Mouse (Mus musculus) C2C12 (cell line): ENCODE results near the gene Hsd17b2.

Experiments used
- CTCF ChIP-seq: IDR thresholded peaks from one replicate; pipeline ENCODE4 v1.5.1; 2011; ENCODE audit not compliant: control insufficient read depth, insufficient read depth, insufficient read length
- MAX ChIP-seq: IDR thresholded peaks from one replicate; pipeline ENCODE4 v1.6.1; 2011; ENCODE audit warnings: mild to moderate bottlenecking, control low read depth
- MYOD1 ChIP-seq: IDR thresholded peaks from one replicate; pipeline ENCODE4 v1.6.1; 2011; ENCODE audit warnings: low read depth; ENCODE audit not compliant: control insufficient read depth, insufficient read length
- USF1 ChIP-seq: IDR thresholded peaks from one replicate; pipeline ENCODE4 v1.6.1; 2011; ENCODE audit warnings: low read depth, mild to moderate bottlenecking, control low read depth, moderate library complexity

DNA sequence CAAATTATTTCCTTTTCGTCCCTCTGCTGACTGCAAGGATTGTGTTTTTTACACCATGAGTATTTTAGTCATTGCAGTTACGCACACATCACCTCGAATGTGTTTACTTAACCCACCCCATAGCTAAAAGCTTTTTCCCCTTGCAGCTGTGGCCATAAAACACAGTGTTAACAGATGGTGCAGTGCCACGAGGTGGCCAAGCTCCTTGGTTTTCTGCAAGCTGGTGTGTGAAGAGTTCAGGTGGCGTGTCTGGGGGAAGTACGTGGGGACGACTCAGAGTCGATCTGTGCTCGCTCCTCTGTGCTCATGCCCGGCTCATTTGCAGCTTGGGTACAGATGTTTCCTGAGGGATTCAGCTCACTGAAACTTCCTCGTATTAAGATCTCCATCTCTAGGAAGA lies 17.2 kb upstream of the Hsd17b2 start:
- TF ChIP-seq CTCF = no peak
- no peak for TF ChIP-seq MAX
- TF ChIP-seq USF1 = no peak
- TF ChIP-seq MYOD1 = no peak
